Mouse (Mus musculus): ENCODE measurements around the gene Gm20388.
"Not testable (repeated sequence)": the region's sequence is repeated elsewhere in the genome, so short reads cannot be mapped to it uniquely, and the experiment has no call there.

Gm20388 gene

DNA sequence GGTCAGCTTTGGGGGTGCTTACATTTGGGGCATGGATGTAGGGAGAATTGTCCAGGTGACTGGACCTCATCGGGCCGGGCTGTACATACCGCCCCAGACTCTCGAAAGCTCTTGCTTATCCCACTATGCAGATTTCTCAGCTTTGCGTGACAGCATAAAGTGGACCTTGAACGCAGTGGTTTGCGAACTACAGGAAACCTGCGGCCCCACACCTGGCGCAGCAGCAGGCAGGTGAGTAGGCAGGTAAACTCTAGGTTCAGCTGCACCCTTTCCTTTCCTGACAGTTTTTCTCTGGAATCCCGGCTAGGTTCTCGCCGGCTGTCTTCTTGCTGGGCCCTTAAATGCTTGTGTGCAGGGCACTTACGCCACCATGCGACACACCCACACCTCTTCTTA, 3985.7 kb downstream of the Gm20388 start:
- DNase-seq (ENCODE audit: low spot score), result no peak

DNA sequence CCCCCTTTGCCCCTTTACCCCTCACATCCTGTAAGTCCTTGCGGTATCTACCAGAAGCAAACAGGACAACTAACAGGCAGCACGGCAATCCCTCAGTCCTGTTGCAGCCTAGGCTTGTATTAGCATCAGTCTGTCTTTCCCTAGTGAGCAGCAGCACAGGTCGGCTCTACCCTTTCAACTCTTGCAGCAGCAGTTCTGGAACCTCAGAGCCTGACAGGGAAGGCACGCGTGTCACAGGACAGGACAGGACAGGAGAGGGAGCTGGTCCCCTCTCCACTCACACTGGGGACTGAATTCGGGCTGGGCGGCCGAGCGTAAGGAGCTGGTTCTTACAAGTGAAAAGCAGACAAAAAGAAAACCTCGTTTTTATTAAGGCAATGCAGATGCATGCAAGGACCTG, 3986.1 kb downstream of the Gm20388 start:
- DNase-seq (ENCODE audit: low spot score), result no peak

GRCm38 (mm10) chr8:123898576-123898975, 3987.9 kb downstream of the Gm20388 start:
- no peak for DNase-seq (ENCODE audit: low spot score)

GRCm38 (mm10) chr8:123899366-123899765, 3988.7 kb downstream of the Gm20388 start:
- DNase-seq (ENCODE audit: low spot score), result no peak

GRCm38 (mm10) chr8:123902653-123903052, 3992.0 kb downstream of the Gm20388 start:
- DNase-seq (ENCODE audit: low spot score), result no peak

- no peak for DNase-seq (ENCODE audit: low spot score)
These were observed 3997.0 kb downstream of the Gm20388 start for GRCm38 (mm10) chr8:123907604-123908003.

- no peak for DNase-seq (ENCODE audit: low spot score)
These were observed 4001.6 kb downstream of the Gm20388 start for GRCm38 (mm10) chr8:123912265-123912664.

GRCm38 (mm10) chr8:123914635-123915034, 4004.0 kb downstream of the Gm20388 start:
- no peak for DNase-seq (ENCODE audit: low spot score)

- peak; percentile 70 for DNase-seq (ENCODE audit: low spot score)
These were observed 4014.1 kb downstream of the Gm20388 start for GRCm38 (mm10) chr8:123924719-123925118.

DNA sequence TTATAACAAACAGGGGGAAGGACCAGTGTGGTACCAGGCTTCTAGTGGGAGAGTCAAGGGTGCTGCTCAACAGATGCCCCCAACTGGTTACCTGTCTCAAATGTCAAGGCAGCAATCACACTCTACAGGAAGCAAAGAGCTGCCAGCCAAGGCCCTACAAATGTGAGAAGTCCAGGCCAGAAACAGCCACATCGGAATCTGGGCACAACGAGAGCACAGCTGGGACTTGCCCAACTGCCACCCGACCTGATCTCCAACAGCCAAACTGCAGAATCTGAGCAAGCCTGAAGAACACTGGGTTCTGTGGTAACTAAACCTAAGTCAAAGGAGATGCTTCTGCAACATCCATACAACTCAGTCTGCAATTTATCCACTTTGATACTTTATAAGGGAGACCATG, 4015.0 kb downstream of the Gm20388 start:
- DNase-seq (ENCODE audit: low spot score), result no peak

GRCm38 (mm10) chr8:123929026-123929425, 4018.4 kb downstream of the Gm20388 start:
- no peak for DNase-seq (ENCODE audit: low spot score)

DNA sequence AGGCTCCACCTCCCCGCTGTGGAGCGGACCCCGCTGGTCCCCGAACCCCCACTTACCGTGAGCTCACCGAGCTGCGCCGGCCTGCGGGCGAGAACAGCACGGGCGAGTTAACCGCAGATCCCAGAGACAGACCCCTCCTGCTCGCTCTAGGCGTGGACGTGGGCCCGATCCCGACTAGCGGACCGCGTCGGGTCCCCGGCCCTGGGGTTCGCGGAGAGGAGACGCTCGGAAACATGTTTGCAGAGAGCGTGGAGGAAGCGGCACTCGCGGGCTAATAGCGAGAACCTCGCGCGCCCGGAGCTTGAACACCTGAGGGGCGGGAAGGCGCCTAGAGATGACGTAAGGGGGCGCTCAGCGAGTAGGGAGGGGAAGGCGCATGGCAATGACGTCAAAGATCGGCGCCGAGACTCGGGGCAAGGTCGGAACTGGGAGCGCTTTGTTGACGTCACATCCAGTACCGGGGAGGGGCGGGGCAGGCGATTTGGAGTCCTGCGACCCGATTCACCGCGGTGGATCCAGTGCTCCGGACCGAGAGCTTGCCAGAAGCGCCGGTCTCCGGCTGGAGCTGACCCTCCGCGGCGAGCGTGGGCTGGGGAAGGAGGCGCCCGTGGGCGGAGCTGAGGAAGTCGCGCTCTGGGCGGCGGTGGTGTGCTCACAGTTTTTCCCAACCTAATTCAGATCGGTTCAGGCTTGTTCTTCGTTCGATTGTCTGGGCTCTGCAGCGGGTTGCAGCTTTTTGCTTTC, 4038.5 kb downstream of the Gm20388 start, which contains the start of gene Nup133:
TSS of gene Nup133 (minus strand) at position 324 of the 744 bp plus-strand sequence.
- peak; percentile 99 for DNase-seq (ENCODE audit: low spot score)

- no peak for DNase-seq (ENCODE audit: low spot score)
These were observed 4039.0 kb downstream of the Gm20388 start for GRCm38 (mm10) chr8:123949686-123949986.

DNA sequence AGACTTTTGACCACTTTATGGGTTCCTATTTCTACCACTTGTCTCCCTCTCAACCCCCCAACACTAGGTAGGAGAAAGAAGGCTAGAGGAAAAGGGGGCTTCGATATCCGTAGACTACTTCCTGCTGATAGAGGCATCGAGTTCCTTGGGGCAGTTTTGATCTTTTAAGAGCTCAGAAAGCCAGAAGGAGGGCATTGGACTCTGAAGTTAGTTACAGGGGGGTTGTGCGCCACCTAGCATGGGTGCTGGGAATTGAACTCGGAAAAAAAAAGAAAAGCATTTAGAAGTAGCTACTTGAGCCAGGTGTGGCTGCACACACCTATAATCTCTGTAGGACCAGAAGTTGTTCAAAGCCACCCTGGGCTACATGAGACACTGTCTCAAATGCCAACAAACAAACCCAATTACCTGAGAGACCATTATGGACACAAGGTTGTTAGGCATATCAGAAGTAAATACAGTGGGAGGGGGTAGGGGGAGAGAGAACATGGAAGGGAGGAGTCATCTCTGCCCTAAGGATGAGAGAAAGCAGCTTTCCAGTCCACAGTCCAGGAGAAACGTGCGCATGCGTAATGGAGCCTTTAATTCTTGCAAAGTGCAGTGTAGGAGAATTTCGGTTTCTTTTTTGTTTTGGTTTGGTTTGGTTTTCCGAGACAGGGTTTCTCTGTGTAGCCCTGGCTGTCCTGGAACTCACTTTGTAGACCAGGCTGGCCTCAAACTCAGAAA, 4039.6 kb downstream of the Gm20388 start:
- DNase-seq (ENCODE audit: low spot score), result peak; percentile 72

- DNase-seq (ENCODE audit: low spot score), result no peak
These were observed 4043.0 kb downstream of the Gm20388 start for GRCm38 (mm10) chr8:123953686-123954085.

DNA sequence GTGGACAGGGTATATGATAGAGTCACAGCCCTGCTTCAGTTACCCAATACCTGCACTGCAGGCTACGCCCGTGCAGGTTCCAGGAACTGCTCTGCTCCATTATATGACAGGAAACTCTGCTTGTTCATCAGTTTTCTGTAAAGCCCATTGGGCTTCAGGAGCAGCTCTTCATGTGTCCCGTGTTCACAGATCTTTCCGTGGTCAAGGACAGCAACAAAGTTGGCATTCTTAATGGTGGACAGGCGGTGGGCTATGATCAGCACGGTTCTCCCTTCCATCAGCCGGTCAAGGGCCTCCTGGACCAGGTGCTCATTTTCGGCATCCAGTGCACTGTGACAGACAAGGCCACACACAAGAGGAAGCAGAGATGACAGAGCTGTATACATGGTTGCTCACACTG, 4043.6 kb downstream of the Gm20388 start:
- DNase-seq (ENCODE audit: low spot score), result no peak

GRCm38 (mm10) chr8:123958130-123958529, 4047.5 kb downstream of the Gm20388 start:
- no peak for DNase-seq (ENCODE audit: low spot score)

GRCm38 (mm10) chr8:123959473-123959872, 4048.8 kb downstream of the Gm20388 start:
- DNase-seq (ENCODE audit: low spot score), result no peak

DNA sequence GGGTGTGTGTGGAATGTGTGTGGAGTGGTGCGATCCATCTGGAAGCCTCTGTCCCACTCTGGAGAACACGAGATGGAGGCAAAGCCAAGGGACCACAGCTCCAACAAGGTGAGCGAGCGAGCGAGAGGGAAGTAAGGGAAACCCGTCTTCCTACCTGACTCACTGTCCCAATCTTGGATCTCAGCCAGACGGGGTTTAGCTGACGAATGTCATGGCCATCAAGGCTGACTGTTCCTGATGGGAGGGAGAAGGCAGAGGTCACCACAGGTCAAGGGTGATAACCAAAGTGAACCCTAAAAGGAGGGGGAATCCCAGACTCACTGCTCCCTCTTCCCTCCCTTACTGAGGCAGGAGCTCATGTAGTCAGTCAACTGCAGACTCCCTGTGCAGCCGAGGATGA, 4049.4 kb downstream of the Gm20388 start:
- no peak for DNase-seq (ENCODE audit: low spot score)

GRCm38 (mm10) chr8:123960556-123960955, 4049.9 kb downstream of the Gm20388 start:
- not testable (repeated sequence) for DNase-seq (ENCODE audit: low spot score)

DNA sequence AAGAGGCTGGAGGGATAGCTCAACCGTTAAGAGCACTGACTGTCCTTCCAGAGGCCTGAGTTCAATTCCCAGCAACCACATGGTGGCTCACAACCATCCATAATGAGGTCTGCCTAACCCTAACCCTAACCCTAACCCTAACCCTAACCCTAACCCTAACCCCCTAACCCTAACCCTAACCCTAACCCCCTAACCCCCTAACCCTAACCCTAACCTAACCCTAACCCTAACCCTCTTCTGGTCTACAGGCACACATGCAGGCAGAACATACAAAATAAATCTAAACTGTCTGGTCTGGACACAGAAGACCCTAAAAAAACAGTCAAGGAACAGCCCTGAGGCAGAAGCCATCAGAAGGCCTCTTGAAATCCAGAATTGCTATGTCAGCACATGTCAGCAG, 4050.7 kb downstream of the Gm20388 start:
- DNase-seq (ENCODE audit: low spot score), result no peak

DNA sequence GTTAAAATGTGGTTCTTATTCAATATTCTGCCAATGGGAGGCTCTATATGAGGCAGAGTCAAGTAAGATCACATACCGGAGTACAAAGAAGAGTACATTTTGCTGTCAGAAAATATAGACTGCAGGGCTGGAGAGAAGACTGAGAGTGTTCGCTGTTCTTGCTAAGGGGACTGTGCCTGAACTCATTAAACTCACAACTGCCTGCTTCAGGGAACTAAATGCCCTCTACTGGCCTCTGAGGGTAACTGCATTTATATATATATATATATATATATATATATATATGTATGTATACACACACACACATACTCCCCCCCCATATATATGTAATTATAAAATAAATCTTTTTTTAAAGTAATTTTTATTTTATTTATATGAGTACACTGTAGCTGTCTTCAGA, 4056.3 kb downstream of the Gm20388 start:
- no peak for DNase-seq (ENCODE audit: low spot score)

GRCm38 (mm10) chr8:123973495-123973894, 4062.9 kb downstream of the Gm20388 start:
- no peak for DNase-seq (ENCODE audit: low spot score)

DNA sequence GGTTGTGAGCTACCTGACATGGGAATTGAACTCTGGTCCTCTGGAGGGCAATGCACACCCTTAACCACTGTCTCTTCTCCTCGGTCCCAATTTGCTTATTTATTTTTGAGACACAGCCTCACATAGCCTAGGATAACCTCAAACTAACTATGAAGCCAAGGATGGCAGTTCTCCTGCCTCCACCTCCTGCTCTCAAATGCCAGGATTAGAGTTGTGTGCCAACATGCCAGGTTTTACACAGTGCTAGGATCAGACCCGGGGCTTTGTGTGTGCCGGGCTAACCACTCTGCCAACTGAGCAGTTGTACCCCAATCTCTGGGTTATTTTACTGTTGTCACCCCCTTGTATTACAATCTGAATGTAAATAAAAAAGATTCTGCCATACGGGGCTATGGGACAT, 4066.9 kb downstream of the Gm20388 start:
- DNase-seq (ENCODE audit: low spot score), result no peak

All from T-cell, adult 2 months (primary cell).